Comparison of ENCODE assay signal across 8 mouse cellular contexts in the genomic region with DNA sequence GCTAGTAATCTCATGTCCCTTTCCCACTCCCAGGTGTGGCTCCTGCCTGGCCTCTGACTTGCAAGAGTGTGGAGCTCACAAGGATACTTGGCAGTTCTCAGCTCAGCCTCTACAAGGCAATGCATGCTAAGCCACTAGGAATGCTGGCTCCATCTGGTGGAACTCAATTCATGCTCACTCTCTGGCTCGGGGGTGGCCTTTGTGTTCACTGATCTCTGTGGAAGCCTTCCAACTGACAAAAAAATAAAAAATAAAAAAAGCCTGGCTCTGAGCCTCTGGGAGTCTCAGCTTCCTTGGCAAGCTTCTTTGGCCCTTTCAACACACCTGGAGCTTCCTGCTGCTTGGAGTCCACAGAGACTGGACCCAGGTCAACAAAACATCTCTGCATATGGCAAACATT.
A peak's percentile ranks its signal among the peaks of the same experiment; 100 is the strongest.
DNase-seq lines count a peak whose midpoint lies in the region; ATAC-seq and TF ChIP-seq lines count a peak whose summit lies in the region.

No protein-coding gene starts in this region.

- no peak for TF ChIP-seq CTCF in lung, adult 2 months (IDR thresholded peaks at IDR 0.05; ENCODE audit: insufficient read depth, low read length)

- peak; percentile 68; the same call in 1 of the 2 replicates for ATAC-seq in embryonic facial prominence, embryonic 12.5 days (ENCODE audit: insufficient number of reproducible peaks, insufficient read depth, low FRiP score, low TSS enrichment)
- ATAC-seq in lung, embryonic 15.5 days (ENCODE audit: borderline replicate concordance, extremely low read depth, low FRiP score, low TSS enrichment) = peak; percentile 63; the same call in 1 of the 2 replicates
- peak; percentile 86 for ATAC-seq in heart, embryonic 16.5 days (replicated peaks; ENCODE audit: extremely low read depth, insufficient read depth, low FRiP score)

- no peak overlapping the region for H3K4me2 ChIP-seq in embryonic facial prominence, embryonic 12.5 days (replicated peaks)
- no peak overlapping the region for H3K4me2 ChIP-seq in lung, embryonic 15.5 days
- H3K4me2 ChIP-seq in heart, embryonic 16.5 days (ENCODE audit: low read depth, low read length) = no peak overlapping the region

- H3K27me3 ChIP-seq in embryonic facial prominence, embryonic 12.5 days = no peaks in the 10 kb centered on the region
- H3K27me3 ChIP-seq in embryonic facial prominence, embryonic 10.5 days (replicated peaks; ENCODE audit: low read depth, poor library complexity, severe bottlenecking) = no peaks in the 10 kb centered on the region
- H3K27me3 ChIP-seq in lung, embryonic 15.5 days = no peaks in the 10 kb centered on the region
- H3K27me3 ChIP-seq in heart, embryonic 16.5 days (ENCODE audit: control insufficient read depth, insufficient read depth, low read length) = no peaks in the 10 kb centered on the region

- no peak for DNase-seq in embryonic facial prominence, embryonic 10.5 days (ENCODE audit: low spot score)
- DNase-seq in lung, adult 2 months = no peak
- peak; percentile 11 for DNase-seq in lung, postnatal 14 days
- DNase-seq in gastrocnemius, adult 18-20 months (ENCODE audit: low spot score) = no peak
- DNase-seq in ovary, adult 18-20 months (ENCODE audit: low spot score) = no peak

- TF ChIP-seq POLR2A in lung, adult 2 months (IDR thresholded peaks at IDR 0.05; ENCODE audit: borderline replicate concordance, extremely low read depth, low read depth, low read length) = no peak

- H3K4me1 ChIP-seq in embryonic facial prominence, embryonic 12.5 days = peaks cover 16% of the 10 kb centered on the region; the same call in 1 of the 2 replicates
- H3K4me1 ChIP-seq in embryonic facial prominence, embryonic 10.5 days = peaks cover 27% of the 10 kb centered on the region
- H3K4me1 ChIP-seq in lung, embryonic 15.5 days = peaks cover 4% of the 10 kb centered on the region
- no peaks in the 10 kb centered on the region for H3K4me1 ChIP-seq in lung, adult 2 months (ENCODE audit: control insufficient read depth, insufficient read depth, low read length)
- peaks cover 6% of the 10 kb centered on the region; the same call in 1 of the 2 replicates for H3K4me1 ChIP-seq in heart, embryonic 16.5 days (ENCODE audit: control insufficient read depth, insufficient read depth, low read length)

- H3K27ac ChIP-seq in embryonic facial prominence, embryonic 12.5 days = peak overlapping the region; percentile 57
- no peak overlapping the region for H3K27ac ChIP-seq in embryonic facial prominence, embryonic 10.5 days (replicated peaks)
- no peak overlapping the region for H3K27ac ChIP-seq in lung, embryonic 15.5 days
- peak overlapping the region; percentile 34; the same call in 1 of the 2 replicates for H3K27ac ChIP-seq in heart, embryonic 16.5 days (ENCODE audit: low read length)

- H3K36me3 ChIP-seq in embryonic facial prominence, embryonic 12.5 days = no peaks in the 10 kb centered on the region
- H3K36me3 ChIP-seq in embryonic facial prominence, embryonic 10.5 days (replicated peaks) = no peaks in the 10 kb centered on the region
- no peaks in the 10 kb centered on the region for H3K36me3 ChIP-seq in lung, embryonic 15.5 days
- H3K36me3 ChIP-seq in heart, embryonic 16.5 days (ENCODE audit: control insufficient read depth, insufficient read depth) = no peaks in the 10 kb centered on the region

- 46% methylated on average over 1 of the region's 1 CpGs for WGBS in embryonic facial prominence, embryonic 12.5 days
- WGBS in embryonic facial prominence, embryonic 10.5 days = 63% methylated on average over 1 of the region's 1 CpGs
- WGBS in lung, embryonic 15.5 days = 18% methylated on average over 1 of the region's 1 CpGs
- WGBS in lung, adult 2 months = 9% methylated on average over 1 of the region's 1 CpGs
- 13% methylated on average over 1 of the region's 1 CpGs for WGBS in heart, embryonic 16.5 days

- H3K9me3 ChIP-seq in embryonic facial prominence, embryonic 12.5 days = no peaks in the 10 kb centered on the region
- no peaks in the 10 kb centered on the region for H3K9me3 ChIP-seq in embryonic facial prominence, embryonic 10.5 days
- no peaks in the 10 kb centered on the region for H3K9me3 ChIP-seq in lung, embryonic 15.5 days
- 0 out of 2 replicates have a peak, but pooled peaks cover 5% of the 10 kb centered on the region for H3K9me3 ChIP-seq in heart, embryonic 16.5 days (replicated peaks; ENCODE audit: control insufficient read depth, low read length)

- no peak overlapping the region for H3K9ac ChIP-seq in embryonic facial prominence, embryonic 12.5 days
- no peak overlapping the region for H3K9ac ChIP-seq in lung, embryonic 15.5 days
- no peak overlapping the region for H3K9ac ChIP-seq in heart, embryonic 16.5 days (ENCODE audit: low read length)

- no peak overlapping the region for H3K4me3 ChIP-seq in embryonic facial prominence, embryonic 12.5 days
- H3K4me3 ChIP-seq in embryonic facial prominence, embryonic 10.5 days = no peak overlapping the region
- H3K4me3 ChIP-seq in lung, embryonic 15.5 days = no peak overlapping the region
- no peak overlapping the region for H3K4me3 ChIP-seq in lung, adult 2 months (replicated peaks; ENCODE audit: extremely low read depth, low read depth, low read length)
- no peak overlapping the region for H3K4me3 ChIP-seq in heart, embryonic 16.5 days (ENCODE audit: low read length)

Comparison
In these comparisons a context has a peak if more than half of its experiments do, and no peak if none do; other contexts are left out.
1. H3K27ac ChIP-seq: peak in embryonic facial prominence, embryonic 12.5 days (single experiment) and heart, embryonic 16.5 days (single experiment); none in embryonic facial prominence, embryonic 10.5 days (single experiment) and lung, embryonic 15.5 days (single experiment).
2. Peak in every context shown above with its lines, with median percentiles within 50 percentile points of each other: ATAC-seq.